Mouse (Mus musculus) heart, adult 11 months (tissue): ENCODE measurements at regions not wholly inside any gene's neighbourhood (a gene's known extent, or its start where the extent isn't known, plus 50 kb on each side); places are given as distances from the start of the nearest gene placed in this dataset.

ENCODE experiments used
- DNase-seq: peaks from one replicate; pipeline ENCODE4 v3.0.0; 2022

GRCm38 (mm10) chr7:40441128-40441527 is 457.0 kb upstream of the Vstm2b start:
- peak; percentile 27 for DNase-seq

DNA sequence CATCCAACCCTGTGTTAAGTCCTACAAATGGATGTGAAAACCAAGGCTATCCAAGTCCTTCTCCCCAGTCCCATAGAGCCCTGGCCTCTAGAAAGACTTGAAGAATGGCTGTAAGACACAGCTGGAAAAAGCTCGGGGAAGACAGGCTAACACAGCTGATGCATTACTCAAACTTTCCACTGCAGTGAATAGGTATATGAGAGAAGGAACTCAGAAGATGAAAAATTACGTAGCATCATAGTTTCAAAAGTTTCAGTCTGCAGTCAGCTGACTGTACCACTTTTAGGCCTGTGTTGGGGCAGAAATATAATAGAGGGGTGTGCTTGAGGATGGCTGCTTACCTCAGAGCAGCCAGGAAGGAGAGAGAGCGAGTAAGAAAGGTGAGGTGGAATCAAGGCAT is 456.3 kb upstream of the Vstm2b start:
- DNase-seq: peak; percentile 33

- peak; percentile 12 for DNase-seq
Observed at GRCm38 (mm10) chr7:40466382-40466781, 431.7 kb upstream of the Vstm2b start.

DNA sequence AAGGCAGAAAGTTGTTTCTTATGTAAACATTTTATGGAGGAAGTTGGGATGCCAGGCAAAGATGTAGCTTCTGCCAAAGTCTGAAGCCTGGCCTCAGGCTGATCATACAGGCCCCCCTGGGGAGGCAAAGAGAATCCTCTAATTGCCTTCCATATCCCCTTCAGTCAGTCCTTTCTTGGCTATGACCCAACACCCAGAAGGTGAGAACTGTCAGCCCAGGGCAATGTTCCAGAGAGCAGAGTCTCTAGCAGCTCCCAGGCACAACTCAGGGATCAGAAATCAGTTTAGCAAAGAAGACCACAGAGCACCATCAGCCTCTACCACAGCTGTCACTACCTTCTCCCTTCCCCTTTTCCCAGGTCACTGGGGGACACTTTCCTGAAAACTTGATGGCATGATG is 410.9 kb upstream of the Vstm2b start:
- peak; percentile 55 for DNase-seq

GRCm38 (mm10) chr7:40522703-40523267 is 375.3 kb upstream of the Vstm2b start:
- DNase-seq: no peak

DNA sequence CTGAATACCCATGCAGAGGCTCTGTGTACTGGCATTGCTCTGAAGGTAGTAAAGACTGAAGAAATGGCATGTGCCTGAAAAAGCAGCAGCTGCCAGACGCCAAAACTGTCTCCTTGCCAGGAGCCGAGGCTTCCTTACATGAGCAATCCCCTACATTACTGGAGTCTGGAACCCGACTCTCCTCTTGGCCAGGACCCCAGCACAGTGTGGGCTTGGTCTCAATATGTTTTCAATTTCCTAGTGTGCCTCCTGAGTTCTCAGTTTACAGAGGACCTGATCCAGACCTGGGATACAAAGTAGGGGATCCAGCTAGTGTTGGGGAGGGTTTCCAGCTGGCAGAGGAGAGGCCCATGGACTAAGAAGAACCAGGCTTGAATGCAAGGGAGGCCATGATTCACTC is 361.5 kb upstream of the Vstm2b start:
- no peak for DNase-seq

- no peak for DNase-seq
Observed at GRCm38 (mm10) chr7:40537621-40538020, 360.5 kb upstream of the Vstm2b start.

DNA sequence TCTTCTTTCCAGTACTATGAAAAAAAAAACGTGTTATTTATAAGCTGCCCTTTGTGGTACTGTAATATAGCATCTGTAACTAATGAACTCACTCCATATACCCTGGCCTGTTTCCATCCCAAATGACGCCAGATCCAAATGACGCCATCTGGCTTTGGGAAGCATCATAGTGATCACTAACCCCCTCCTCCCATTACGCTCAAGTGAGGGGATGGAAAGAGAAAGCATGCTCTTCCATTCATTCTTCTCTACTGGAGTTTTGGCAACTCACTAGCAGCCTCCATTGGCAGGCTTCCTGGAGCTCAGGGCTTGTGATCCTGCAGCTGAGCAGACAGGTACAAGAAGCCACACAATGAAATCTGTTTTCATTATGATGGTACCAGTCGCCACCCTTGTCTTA is 358.3 kb upstream of the Vstm2b start:
- no peak for DNase-seq

DNA sequence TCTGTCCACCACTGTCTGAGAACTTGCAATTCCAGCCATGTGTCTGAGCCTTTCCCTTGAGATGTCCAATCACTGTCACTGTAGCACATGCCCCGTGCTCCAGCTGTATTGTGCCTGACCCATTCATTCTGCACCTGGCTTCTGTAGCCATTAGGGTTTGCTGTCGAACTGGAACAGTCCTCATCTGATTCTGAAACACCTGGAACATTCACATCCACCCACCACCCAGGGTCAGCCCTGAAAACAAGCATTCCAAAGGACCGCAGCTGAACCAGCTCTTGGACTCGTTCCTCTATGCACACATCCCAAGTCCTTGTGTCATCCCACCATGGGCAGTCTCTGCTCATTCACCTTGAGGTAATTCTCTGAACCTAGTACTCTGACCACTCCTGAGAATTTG is 356.8 kb upstream of the Vstm2b start:
- DNase-seq: peak; percentile 71

GRCm38 (mm10) chr7:40563447-40564118 is 334.5 kb upstream of the Vstm2b start:
- peak; percentile 81 for DNase-seq

GRCm38 (mm10) chr7:40575971-40576370 is 322.2 kb upstream of the Vstm2b start:
- no peak for DNase-seq

GRCm38 (mm10) chr7:40577365-40577764 is 320.8 kb upstream of the Vstm2b start:
- DNase-seq: no peak

GRCm38 (mm10) chr7:40620761-40621160 is 277.4 kb upstream of the Vstm2b start:
- no peak for DNase-seq

GRCm38 (mm10) chr7:40622811-40623210 is 275.3 kb upstream of the Vstm2b start:
- DNase-seq: no peak

DNA sequence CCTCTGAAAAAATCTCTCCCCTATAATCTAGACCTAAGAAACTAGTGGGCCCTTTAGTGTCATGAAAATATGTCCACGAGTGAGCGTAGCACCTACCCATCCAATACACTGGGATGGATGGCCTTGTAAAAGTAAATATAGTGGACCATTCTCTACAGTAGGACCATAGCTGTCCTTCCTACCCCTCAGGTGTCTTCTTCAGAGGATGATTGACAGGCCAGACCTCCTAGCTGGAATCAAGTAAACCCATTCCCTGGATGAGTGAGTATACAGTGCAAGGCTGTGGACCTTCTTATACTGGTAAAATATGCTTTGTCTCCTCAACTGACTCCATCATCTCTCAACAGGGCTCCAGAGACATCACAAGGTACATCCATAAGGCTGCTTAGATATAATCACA is 274.8 kb upstream of the Vstm2b start:
- no peak for DNase-seq

DNA sequence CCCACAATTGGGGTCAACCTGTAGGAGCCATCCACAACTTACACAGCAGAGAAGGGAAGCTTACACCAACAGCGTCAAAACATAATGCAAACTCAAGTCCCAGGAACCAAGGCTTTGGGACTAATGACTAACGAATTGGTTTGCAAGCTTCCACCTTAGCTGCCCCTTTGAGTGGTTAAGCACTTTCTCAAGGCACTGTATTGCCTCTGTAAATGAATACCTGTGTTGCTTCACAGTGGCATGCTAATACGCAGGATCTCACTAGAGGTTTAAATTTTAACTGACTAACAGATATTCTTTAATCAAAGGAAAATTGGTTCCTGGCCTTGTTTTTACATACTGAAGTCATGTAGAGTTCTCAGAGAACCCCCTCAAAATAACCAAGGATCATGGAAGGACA is 261.8 kb upstream of the Vstm2b start:
- peak; percentile 39 for DNase-seq

DNA sequence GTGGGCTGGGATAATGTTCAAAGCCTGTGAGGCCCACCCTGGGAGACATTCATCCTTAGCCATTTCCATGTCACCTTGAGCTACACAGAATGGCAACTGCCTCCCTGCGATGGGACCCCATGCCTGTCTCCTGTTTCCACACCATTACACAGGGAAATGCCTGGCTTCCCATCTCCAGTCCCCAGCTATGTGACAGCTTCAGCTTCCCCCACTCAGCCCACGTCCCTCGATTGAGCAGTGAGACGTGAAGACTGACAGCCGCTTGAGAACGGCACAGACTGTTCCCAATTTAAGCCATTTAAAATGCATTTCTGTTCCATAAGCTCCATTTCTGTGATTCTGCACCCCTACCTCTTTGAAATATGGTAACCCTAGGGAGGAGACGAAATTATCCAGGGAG is 243.1 kb upstream of the Vstm2b start:
- peak; percentile 37 for DNase-seq

GRCm38 (mm10) chr7:40655391-40655790 is 242.7 kb upstream of the Vstm2b start:
- DNase-seq: peak; percentile 39

GRCm38 (mm10) chr7:40659662-40660061 is 238.5 kb upstream of the Vstm2b start:
- DNase-seq: peak; percentile 24

DNA sequence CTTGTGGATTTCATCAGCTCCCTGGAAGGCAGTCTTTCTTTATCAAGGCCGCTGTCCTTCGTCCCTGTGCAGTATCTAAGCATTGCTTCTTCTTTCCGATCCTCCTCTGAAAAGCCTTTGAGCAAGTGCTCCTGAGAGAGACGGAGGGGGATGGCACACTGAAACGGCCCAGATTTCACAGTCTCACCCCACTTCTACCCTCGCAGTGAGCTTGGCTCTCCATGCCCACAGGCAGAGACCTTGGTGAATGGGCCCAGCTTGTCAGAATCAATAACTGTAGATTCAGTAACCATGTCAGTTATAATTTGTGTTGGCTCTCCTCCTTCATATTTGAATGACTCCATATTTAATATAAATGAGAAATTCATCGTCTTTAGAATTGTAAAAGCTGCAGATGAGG is 234.3 kb upstream of the Vstm2b start:
- no peak for DNase-seq

GRCm38 (mm10) chr7:40666625-40667024 is 231.5 kb upstream of the Vstm2b start:
- no peak for DNase-seq

DNA sequence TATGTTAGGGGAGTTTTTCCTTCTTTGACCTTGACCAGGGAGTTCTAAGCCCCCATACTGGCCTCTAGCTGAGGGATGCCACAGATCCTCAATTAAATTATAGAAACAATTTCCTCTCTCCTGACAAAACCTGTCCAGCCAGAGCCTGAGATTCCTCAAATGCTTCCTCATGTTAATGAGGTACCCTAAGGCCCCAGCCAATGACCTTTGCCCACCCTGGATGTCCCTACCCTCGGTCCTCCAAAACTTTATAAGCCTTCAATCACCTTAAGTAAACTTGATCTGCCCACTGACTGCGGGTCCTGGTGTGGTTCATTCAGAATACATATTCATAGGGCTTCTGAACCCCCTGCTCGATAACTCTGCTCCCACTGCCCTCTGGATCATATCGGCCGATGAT is 227.7 kb upstream of the Vstm2b start:
- no peak for DNase-seq

DNA sequence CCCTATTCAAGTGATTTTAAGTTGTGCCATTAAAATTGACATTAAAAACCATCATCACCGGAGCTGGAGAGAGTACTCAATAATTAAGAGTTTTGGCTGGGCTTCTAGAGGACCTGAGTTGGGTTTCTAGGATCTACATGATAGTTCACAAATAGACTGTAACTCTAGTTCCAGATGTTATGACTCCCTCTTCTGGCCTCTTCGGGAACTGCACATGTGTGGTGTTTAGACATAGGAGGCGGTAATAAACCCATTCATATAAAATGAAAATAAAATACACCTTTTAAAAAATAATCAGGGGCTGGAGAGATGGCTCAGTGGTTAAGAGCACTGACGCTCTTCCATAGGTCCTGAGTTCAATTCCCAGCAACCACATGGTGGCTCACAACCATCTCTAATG is 227.1 kb upstream of the Vstm2b start:
- no peak for DNase-seq

- DNase-seq: no peak
Observed at GRCm38 (mm10) chr7:40672348-40672747, 225.8 kb upstream of the Vstm2b start.

- DNase-seq: no peak
Observed at GRCm38 (mm10) chr7:40674397-40674796, 223.7 kb upstream of the Vstm2b start.
